Mouse (Mus musculus): ENCODE results near the gene Tbxas1.

DNA sequence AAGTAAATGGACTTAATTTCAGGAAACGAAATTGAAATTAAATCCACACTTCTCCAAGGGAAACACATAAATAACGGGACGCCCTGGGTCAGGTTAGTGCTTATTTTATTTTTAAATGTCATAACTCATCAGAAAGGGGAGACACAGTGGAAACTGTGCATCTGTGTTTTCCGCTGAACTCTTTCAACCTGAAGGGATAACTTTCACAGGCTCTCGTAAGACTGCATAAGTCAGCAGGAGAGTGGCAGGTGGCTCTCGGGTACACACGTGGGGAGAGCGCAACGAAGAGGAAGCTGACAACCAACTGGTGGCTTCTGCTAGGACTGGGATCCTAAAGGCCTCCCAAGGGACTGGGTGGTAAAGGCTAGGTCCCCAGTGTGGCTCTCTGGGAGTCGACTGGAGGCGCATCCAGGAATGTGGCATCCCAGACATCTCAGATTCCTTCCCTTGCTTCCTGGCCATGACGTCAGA is 128.8 kb downstream of the Tbxas1 start:
- TF ChIP-seq CTCF (conservative IDR thresholded peaks at IDR 0.05; ENCODE audit: low read length) (no peak), POU5F1 (IDR thresholded peaks at IDR 0.05; ENCODE audit: borderline replicate concordance, low read length) (no peak), NANOG (IDR thresholded peaks at IDR 0.05; ENCODE audit: borderline replicate concordance, low read length) (no peak)
